Mouse (Mus musculus): ENCODE results near the gene Sirt7. TPM values are rescaled to one million over a fixed set of nuclear protein-coding genes. Genes with fewer than 3 reads are reported as not detected.
"Not testable (repeated sequence)": the region's sequence is repeated elsewhere in the genome, so short reads cannot be mapped to it uniquely, and the experiment has no call there.

Sirt7 gene
- total RNA-seq, 2 experiments from 2014 or later = 6.5 to 9.2 TPM

DNA sequence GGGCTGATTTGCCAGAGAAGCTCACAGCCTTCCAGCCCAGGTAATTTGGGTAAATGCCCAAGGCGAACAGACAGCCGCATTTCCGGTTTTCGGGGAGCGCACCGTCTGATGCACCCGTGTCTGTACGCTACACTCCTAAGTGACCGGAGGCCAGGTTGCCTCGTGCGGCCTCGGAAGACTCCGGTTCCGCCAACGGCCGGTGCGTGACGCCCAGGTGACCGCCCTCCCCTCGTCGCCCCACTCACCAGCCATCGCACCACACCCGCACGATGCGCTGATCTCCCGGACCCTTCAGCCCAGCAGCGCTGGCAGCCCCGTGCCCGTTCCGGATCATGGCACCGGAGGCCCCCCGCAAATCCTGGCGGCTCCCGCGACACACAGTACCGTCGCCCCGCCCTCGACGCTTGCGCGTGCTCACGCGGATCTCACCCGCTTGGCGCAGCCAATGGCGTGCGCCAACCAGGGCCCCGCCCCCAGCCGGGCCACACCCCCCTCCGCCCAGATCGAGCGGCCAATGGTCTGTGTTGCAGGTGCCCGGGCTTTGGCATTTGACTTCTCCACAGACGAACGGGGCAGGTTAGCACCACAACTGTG is 7.4 kb downstream of the Sirt7 start, which contains the start of gene Pcyt2:
Pcyt2 (minus strand) TSS at position 418 of the 594 bp plus-strand sequence.
- peak; percentile 92 for DNase-seq

DNA sequence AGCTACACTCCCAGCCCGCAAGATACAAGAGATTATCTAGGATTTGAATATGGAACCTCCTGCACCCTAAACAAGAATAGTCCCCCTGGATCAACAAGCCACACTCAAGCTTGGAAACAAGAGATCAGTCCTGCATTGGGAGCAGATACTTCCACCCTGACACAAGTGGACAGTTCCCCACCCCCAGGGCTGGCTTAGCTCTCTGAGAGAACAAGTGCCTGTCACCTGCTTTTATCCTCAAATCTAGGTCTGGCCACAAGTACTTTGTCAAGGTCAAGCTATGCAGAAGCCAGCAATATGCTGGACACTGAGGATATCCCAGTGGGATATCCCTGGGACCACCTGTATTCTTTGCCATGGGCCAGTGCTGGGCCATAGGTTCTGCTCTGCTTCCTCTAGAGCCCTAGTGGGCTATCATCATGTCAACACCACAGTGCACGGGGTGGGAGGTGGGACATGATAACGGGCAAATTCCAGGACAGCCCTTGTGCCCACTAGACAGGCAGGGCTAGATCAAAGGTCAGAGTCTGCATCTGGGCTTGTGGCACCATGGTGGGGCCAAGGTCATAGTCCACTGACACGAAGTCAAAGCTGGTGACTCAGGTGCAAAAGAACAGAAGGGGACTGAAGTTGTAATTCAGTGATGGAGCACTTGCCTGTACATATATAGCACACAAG is 8.3 kb downstream of the Sirt7 start:
- no peak for DNase-seq

GRCm38 (mm10) chr11:120615606-120616203 is 9.3 kb downstream of the Sirt7 start:
- no peak for DNase-seq

DNA sequence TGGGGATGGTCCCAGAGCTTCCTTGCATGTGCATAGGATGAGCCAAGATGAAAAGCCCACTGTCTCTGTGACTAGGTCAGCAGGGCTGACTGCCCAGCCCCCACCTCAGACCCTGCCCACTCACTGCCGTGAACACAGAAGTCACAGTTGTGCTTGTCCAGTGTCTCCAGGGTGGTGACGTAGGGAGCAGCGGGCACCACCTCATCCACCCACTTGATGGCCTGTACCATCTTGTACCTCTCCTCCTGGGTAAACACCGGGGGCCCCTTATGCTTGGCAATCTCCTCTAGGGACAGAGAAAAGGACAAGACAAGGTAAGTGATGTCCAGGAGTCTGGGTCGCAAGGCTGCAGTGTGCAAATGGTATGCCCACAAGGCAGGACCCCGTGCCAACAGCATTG is 9.9 kb downstream of the Sirt7 start:
- DNase-seq = no peak

- no peak for DNase-seq
Measured at GRCm38 (mm10) chr11:120613976-120614375, 11.1 kb downstream of the Sirt7 start.

DNA sequence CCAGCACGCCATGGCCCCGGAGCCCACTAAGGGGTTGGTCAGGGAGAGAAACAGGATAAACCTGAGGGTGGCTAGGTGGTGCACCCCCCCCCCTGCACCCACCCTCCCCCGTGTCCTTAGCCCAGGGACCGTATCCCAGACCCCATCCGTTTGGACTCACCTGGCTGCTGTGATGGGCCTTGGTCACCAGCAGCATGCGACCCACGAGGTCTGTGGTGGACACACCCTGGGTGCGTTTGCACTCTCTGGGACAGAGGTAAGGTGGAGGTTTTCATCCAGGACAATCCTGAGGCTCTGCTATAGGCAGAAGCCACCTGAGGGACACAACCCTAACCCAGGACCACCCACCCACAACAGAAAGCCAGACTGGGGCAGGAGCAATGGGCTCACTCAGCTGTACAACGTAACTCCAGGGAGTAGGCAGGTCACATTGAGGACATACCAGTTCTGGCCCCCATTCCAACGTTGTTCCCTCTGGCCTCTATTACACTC is 11.5 kb downstream of the Sirt7 start:
- DNase-seq = no peak

GRCm38 (mm10) chr11:120612763-120613162 is 12.3 kb downstream of the Sirt7 start:
- DNase-seq = peak; percentile 82

- DNase-seq = no peak
Measured at GRCm38 (mm10) chr11:120610477-120611046, 14.5 kb downstream of the Sirt7 start.

GRCm38 (mm10) chr11:120609250-120609649 is 15.8 kb downstream of the Sirt7 start:
- DNase-seq = no peak

DNA sequence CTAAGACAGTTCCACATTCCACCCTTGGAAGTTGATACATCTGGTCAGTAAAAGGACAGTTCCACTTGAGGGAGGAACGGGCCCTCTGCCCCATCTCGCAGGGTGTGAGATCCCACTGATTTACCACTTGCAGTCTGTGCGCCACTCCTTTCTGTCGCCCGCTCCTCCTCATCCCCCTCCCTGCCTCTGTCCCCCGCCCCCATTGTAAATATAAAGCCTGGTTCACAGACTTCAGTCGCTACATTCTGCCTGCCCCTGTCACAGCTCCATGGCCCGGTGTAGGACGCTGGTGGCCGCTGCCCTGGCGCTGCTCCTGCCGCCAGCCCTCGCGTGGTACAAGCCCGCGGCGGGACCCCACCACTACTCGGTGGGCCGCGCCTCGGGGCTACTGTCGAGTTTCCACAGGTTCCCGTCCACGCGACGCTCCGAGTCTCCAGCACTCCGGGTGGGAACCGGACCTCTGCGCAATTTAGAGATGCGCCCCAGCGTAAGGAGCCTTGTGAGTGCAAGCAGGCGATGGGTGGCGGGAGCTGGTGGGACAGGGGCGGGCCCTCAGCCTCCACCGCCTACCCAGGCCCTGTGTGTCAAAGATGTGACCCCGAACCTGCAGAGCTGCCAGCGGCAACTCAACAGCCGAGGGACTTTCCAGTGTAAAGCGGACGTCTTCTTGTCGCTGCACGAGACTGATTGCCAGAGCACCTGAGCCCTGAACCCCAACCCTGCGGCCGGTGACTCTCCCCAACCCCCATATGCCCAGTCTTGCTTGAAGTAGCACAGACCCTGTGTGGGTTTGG is 16.6 kb downstream of the Sirt7 start, which contains the start of gene Npb:
Npb (plus strand) TSS at position 237 of the 794 bp plus-strand sequence.
- DNase-seq = no peak

- DNase-seq = no peak
Measured at GRCm38 (mm10) chr11:120606764-120607163, 18.3 kb downstream of the Sirt7 start.

GRCm38 (mm10) chr11:120605667-120606066 is 19.4 kb downstream of the Sirt7 start:
- no peak for DNase-seq

DNA sequence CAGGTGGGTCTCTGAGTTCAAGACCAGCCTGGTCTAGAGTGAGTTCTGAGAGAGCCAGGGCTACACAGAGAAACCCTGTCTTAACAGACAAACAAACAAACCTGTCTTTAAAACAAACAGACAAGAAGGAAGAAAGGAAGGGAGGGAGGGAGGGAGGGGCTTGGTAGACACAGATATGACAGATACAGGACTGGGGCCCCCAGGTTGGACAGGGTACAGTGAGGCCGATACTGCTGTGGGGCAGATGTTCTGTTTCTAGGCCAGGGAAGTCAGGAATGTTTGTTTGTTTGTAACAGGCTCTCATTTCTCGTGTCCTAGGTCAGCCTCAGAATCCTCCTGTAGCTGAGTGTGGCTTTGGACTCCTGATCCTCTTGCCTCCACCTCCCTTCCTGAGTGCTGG is 21.5 kb downstream of the Sirt7 start:
- no peak for DNase-seq

DNA sequence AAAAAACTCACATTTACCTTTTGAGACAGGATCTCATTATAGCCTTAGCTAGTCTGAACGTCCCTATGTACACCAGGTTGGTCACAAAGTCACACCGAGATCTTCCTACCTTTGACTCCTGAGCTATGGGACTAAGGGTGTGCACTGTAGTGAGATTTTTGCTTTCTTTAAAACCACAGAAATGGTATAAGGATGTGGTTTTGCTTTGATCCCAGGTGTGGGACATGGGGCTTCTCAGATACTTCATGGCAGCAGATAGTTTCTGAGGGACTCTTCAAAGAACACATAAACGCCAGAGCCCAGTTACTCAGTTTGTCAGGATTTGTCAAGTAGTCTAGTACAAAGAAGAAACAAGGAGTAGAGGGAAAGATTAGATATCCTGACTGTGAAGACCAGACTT is 24.3 kb downstream of the Sirt7 start:
- DNase-seq = no peak

DNA sequence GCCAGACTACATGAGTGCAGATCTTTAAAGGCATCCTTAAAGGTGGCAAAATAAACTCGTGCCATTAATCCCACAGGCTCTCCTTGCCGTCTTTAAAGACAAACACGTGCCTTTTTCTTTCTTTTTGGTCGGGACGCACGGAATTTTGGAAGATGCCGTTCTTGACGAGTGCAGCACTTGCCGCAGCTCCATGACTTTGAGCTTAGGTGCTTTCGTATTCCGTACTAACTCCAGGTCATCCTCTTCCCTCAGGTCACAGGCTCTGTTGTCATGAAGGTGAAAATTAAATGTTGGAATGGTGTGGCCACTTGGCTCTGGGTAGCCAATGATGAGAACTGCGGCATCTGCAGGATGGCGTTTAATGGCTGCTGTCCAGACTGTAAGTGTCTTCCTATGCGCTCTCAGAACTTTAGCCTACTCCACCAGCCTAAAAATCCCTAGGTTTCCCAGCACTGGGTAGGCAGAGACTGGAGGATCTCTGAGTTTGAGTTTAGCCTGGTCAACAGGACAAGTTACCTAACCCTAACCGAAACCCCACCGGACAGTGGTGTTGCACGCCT is 26.0 kb downstream of the Sirt7 start:
- no peak for DNase-seq

DNA sequence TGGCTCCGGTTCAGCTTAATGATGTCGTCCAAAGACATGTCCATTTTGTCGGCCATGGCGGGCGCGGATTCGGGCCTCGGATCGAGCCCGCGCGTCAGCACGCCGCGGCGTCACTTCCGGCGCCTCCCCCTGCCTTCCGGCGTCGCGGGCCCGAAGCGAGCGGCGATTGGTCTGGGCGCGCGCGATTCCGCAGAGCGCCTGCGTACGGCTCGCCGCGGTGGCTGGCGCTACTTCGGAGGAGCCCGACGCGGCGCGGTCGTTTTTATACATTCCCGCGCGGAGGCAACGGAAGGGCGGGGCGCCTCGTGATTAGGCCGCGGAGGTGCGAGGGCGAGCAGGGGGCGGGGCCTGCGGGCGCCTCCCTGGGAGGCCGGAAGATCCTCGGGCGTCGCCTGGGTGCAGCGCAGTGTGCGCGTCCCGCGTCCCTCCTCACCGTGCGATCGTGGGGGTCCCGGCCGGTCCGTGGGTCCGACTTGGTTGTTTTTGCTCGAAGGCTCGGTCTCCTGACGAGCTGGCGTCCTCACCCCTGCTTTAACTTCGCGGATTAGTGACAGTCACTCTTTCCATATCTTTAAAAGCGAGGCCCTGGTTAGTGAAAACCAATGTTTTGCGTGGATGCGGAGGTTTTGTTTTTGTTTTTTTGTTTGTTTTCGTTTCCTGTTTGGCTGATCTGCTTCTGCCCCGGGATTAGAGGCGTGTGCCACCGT is 26.6 kb downstream of the Sirt7 start, which contains the start of the genes Alyref and Anapc11:
Alyref (minus strand) TSS at position 83 of the 707 bp plus-strand sequence.
Anapc11 (plus strand) TSS at position 139 of the 707 bp plus-strand sequence.
- DNase-seq = peak; percentile 96

GRCm38 (mm10) chr11:120597240-120598235 is 27.5 kb downstream of the Sirt7 start:
- no peak for DNase-seq

DNA sequence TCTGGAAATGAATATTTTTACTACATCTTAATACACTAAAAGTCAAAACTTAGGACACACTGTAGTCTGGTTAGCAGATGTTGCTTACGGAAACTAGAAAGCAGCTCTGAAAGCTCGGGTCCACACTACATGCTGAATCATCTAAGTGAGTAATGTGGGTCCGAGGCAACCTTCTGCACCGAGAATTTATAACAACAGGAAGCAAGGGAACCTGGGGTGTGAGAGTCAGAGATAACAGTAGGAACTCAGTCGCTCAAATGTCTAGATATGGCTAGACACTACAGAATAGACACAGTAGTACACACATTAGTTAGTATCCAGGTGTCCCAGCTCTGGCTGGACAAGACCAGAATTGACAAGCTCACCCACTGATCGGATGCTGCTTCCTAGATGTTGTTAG is 36.5 kb downstream of the Sirt7 start:
- no peak for DNase-seq

DNA sequence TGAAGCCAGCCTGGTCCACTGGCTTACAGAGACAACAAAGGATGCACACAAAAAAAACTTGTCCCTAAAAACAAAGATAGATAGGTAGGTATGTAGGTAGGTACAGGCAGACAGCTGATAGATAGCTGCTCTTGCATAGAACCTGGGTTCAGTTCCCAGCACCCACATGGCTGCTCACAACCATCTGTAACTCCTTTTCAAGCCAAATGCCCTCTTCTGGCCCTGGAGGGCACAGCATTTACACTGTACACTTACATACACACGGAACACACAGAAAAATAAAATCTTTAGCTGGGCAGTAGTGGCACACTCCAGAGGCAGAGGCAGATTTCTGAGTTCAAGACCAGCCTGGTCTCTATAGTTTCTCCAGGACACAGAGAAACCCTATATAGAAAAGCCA is 41.1 kb downstream of the Sirt7 start:
- no peak for DNase-seq

DNA sequence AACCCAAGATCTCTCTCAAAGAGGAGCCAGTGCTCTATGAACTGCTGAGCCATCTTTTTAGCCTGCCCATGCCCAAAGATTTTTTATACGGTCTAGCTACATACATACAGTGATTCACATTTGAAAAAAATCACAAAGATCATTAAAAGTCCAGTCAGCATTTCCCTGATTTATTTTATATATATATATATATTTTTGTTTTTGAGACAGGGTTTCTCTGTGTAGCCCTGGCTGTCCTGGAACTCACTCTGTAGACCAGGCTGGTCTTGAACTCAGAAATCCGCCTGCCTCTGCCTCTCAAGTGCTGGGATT is 42.1 kb downstream of the Sirt7 start:
- DNase-seq = not testable (repeated sequence)

All from gastrocnemius, postnatal 10 days (tissue).